Mouse (Mus musculus) limb, embryonic 14.5 days (tissue): Measurements from ENCODE around the gene Nap1l1. TPM values are rescaled to one million over a fixed set of nuclear protein-coding genes. Genes with fewer than 3 reads are reported as not detected.

Experiments used
- ATAC-seq: fragments of 200-750 bp; cut with Nextera tagmentation; 2 replicates; pipeline ENCODE4 v1.8.0; 2017; ENCODE audit warnings: low read depth, moderate number of reproducible peaks, moderate TSS enrichment; ENCODE audit not compliant: low FRiP score
- DNase-seq: peaks from one replicate; pipeline ENCODE4 v3.0.0-alpha.2; 2015; ENCODE audit warnings: low spot score
- H3K27ac ChIP-seq: fragments of 300-500 bp; sonication (generic); replicated peaks from 2 replicates; pipeline ENCODE4 v1.5.1; 2014; ENCODE audit warnings: low read depth, mild to moderate bottlenecking, low read length, moderate library complexity, mixed read lengths
- H3K27me3 ChIP-seq: fragments of 300-500 bp; sonication (generic); 2 replicates; pipeline ENCODE4 v1.6.1; 2014; ENCODE audit warnings: low read length, mixed read lengths; ENCODE audit not compliant: control insufficient read depth, insufficient read depth
- H3K36me3 ChIP-seq: fragments of 300-500 bp; sonication (generic); 2 replicates; pipeline ENCODE4 v1.6.1; 2014; ENCODE audit warnings: mild to moderate bottlenecking, low read length, moderate library complexity, mixed read lengths; ENCODE audit not compliant: control insufficient read depth, insufficient read depth
- H3K4me1 ChIP-seq: fragments of 300-500 bp; sonication (generic); 2 replicates; pipeline ENCODE4 v1.6.1; 2014; ENCODE audit warnings: antibody characterized with exemption, low read length, mixed read lengths; ENCODE audit not compliant: control insufficient read depth, insufficient read depth
- H3K4me2 ChIP-seq: fragments of 300-500 bp; sonication (generic); replicated peaks from 2 replicates; pipeline ENCODE4 v1.6.1; 2014; ENCODE audit warnings: low read depth, mild to moderate bottlenecking, low read length, moderate library complexity; ENCODE audit not compliant: severe bottlenecking
- H3K4me3 ChIP-seq: fragments of 300-500 bp; sonication (generic); replicated peaks from 2 replicates; pipeline ENCODE4 v1.5.1; 2014; ENCODE audit warnings: low read length
- H3K9ac ChIP-seq: fragments of 300-500 bp; sonication (generic); 2 replicates; pipeline ENCODE4 v1.6.1; 2014; ENCODE audit warnings: mild to moderate bottlenecking, low read depth, low read length, moderate library complexity; ENCODE audit not compliant: severe bottlenecking
- H3K9me3 ChIP-seq: fragments of 300-500 bp; sonication (generic); 2 replicates; pipeline ENCODE4 v1.6.1; 2016; ENCODE audit warnings: low read length; ENCODE audit not compliant: control insufficient read depth
- POLR2A ChIP-seq: fragments of 200-500 bp; IDR thresholded peaks from 2 replicates; pipeline ENCODE4 v1.8.0; 2012; ENCODE audit warnings: inconsistent platforms, mild to moderate bottlenecking, moderate library complexity, borderline replicate concordance; ENCODE audit not compliant: insufficient read depth, insufficient read length; ENCODE audit errors: extremely low read depth
- WGBS: fragments of 180-500 bp; shearing (Covaris S2); extraction: QIAGEN DNeasy Blood & Tissue Kit; methylation state at CpG from one replicate; pipeline ENCODE4 v1.1.7; 2014; 5-methylcytosine and 5-hydroxymethylcytosine counted together
- polyA plus RNA-seq, 2 experiments: library from polyadenylated mRNA; depleted of rRNA in 1 of 2; stranded (reverse) in 1 of 2; unstranded in 1 of 2; fragments of >200 nt; fragmentation: Nextera tagmentation in 1 of 2; extraction: Ambion mirVana in 1 of 2; gene quantifications; 2 replicates each; pipeline versions ENCODE4 v1.2.1 to v1.2.3; 2012 to 2014

The Nap1l1 gene
- polyA plus RNA-seq, 2 experiments = 231 to 334 TPM

DNA sequence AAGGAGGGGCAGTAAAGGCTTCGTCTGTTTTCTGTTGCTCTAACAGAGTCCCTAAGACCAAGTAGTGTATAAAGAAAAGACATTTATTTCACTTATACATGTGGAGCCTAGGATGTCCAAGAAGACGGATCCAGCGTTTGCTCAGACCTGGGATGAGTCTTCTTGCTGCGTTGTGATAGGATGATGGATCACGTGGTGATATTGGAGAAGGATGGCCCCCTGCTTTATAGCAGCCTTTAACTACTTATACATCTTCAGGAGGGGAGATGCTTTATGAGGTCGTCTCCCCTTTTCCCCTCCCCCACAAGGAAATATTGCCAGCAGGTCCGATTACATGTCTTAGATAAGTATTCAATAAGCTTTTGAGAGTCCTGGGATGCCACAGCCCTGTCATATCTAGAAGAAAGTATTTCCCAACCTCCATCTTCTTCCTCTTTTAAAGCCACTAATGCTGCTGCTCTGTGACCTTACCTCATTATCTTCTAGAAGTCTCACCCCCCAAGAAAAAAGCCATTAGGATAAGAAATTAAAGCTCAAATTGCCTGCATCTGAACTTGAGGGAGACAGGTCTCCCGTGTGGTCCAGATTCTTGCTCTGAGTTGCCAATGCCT lies 18.2 kb upstream of the Nap1l1 start:
- H3K36me3 ChIP-seq = no peaks in the 10 kb centered on the region
- H3K4me1 ChIP-seq = peaks cover 8% of the 10 kb centered on the region; the same call in 1 of the 2 replicates
- WGBS = 71% methylated on average over 8 of the region's 8 CpGs
- no peaks in the 10 kb centered on the region for H3K27me3 ChIP-seq
- H3K4me2 ChIP-seq = no peak overlapping the region
- ATAC-seq = no peak
- no peaks in the 10 kb centered on the region for H3K9me3 ChIP-seq
- H3K27ac ChIP-seq = no peak overlapping the region
- no peak overlapping the region for H3K4me3 ChIP-seq
- no peak for DNase-seq
- H3K9ac ChIP-seq = no peak overlapping the region
- TF ChIP-seq POLR2A = no peak

DNA sequence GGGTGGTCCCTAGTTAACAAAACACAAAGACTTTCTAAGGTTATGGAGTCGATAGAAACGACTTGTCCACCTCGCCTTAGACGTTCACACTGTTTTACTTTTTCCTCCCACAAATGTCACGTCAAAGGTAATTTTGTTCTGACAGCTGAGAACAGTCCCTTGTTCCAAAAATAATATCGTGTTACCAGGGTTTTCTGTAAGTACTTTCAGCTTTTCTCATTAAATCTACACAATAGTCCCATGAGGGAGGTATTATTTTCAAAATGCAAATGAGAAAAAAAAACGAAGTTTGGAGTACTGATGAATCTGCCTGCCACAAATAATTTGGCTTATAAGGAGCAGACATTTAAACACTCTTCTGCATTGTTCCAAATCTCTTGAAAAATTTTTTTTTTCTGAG lies 14.9 kb upstream of the Nap1l1 start:
- 43% methylated on average over 7 of the region's 7 CpGs for WGBS

DNA sequence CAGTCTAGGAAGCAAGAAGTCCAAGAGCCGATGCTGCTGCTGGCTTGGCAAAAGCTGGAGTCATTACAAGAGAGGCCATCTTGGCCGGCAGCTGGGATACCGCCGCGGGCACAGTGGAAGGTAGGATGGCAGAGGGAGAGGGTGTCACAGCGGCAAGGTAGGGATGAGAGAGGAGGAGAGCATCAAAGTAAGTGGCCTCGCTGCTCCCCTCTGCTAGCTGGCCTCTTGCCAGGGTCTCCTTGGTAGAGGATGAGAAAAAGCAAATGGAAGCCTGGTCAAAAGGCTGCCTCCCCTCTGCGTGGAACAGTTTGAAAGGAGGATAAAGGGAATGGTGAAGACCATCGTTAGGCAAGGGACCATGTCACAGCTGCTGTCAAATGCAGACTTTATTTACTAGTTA lies 14.0 kb upstream of the Nap1l1 start:
- H3K36me3 ChIP-seq = no peaks in the 10 kb centered on the region
- H3K4me1 ChIP-seq = peaks cover 8% of the 10 kb centered on the region; the same call in 1 of the 2 replicates
- H3K4me2 ChIP-seq = no peak overlapping the region
- no peak overlapping the region for H3K4me3 ChIP-seq
- DNase-seq = no peak
- H3K9ac ChIP-seq = no peak overlapping the region
- TF ChIP-seq POLR2A = no peak
- H3K27ac ChIP-seq = no peak overlapping the region
- no peak for ATAC-seq
- H3K9me3 ChIP-seq = no peaks in the 10 kb centered on the region
- 59% methylated on average over 9 of the region's 9 CpGs for WGBS
- H3K27me3 ChIP-seq = no peaks in the 10 kb centered on the region

More for the DNA sequence above, 14.9 kb upstream of the Nap1l1 start:
- H3K9ac ChIP-seq = no peak overlapping the region
- DNase-seq (no peak), ATAC-seq (no peak)
- H3K36me3 ChIP-seq = no peaks in the 10 kb centered on the region
- peaks cover 8% of the 10 kb centered on the region; the same call in 1 of the 2 replicates for H3K4me1 ChIP-seq
- no peak overlapping the region for H3K4me3 ChIP-seq
- H3K4me2 ChIP-seq = no peak overlapping the region
- H3K27me3 ChIP-seq = no peaks in the 10 kb centered on the region
- TF ChIP-seq POLR2A = no peak
- H3K27ac ChIP-seq = no peak overlapping the region
- H3K9me3 ChIP-seq = no peaks in the 10 kb centered on the region

DNA sequence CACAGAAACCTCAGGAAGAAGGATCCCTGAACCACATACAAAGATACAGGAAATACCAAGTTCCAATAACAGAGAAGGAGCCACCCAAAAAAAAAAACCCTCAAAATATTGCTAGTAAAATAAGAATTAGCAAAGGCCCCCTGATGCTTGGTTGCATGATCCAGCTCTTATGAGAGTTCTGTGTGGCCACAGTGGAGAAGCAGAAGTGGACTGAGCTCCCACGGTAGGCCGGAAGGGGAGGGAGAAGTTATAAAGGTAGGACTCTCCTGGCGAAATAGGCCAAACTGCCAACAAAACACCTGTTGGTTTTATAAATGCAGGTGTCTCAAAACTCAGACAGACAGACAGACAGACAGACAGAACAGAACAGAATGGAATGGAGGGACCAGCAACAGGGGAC lies 13.1 kb upstream of the Nap1l1 start:
- Histone ChIP-seq H3K4me2 (no peak overlapping the region), H3K9me3 (no peaks in the 10 kb centered on the region), H3K9ac (no peak overlapping the region), H3K36me3 (no peaks in the 10 kb centered on the region), H3K4me3 (no peak overlapping the region), H3K27ac (no peak overlapping the region), H3K27me3 (no peaks in the 10 kb centered on the region), H3K4me1 (peaks cover 8% of the 10 kb centered on the region; the same call in 1 of the 2 replicates)
- 76% methylated on average over 3 of the region's 3 CpGs for WGBS
- DNase-seq = no peak
- no peak for TF ChIP-seq POLR2A
- no peak for ATAC-seq

DNA sequence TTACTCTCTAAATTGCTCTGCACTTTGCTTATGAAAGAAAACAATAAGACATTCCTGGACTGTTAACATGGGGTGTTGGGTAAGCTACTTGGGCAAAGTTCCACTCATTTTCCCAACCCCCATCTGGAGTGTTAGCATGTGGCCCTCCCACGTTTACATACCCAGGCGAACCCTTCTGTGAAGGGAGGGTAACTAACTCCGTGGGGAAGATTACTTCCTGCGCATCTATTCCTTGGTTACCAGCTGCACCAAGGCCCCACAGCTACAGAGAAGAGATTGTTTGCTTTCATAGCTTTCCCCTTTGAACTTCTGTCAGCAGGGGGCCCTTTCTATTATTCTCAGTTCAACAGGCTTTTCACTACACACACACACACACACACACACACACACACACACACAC lies 12.6 kb upstream of the Nap1l1 start:
- DNase-seq (no peak), ATAC-seq (no peak)
- H3K9me3 ChIP-seq = no peaks in the 10 kb centered on the region
- no peak overlapping the region for H3K4me3 ChIP-seq
- no peak overlapping the region for H3K9ac ChIP-seq
- H3K4me2 ChIP-seq = no peak overlapping the region
- WGBS = 20% methylated on average over 4 of the region's 4 CpGs
- no peak overlapping the region for H3K27ac ChIP-seq
- no peaks in the 10 kb centered on the region for H3K27me3 ChIP-seq
- peaks cover 8% of the 10 kb centered on the region; the same call in 1 of the 2 replicates for H3K4me1 ChIP-seq
- no peak for TF ChIP-seq POLR2A
- no peaks in the 10 kb centered on the region for H3K36me3 ChIP-seq
